Comparison of ENCODE assay signal across 21 mouse cellular contexts in the genomic region with DNA sequence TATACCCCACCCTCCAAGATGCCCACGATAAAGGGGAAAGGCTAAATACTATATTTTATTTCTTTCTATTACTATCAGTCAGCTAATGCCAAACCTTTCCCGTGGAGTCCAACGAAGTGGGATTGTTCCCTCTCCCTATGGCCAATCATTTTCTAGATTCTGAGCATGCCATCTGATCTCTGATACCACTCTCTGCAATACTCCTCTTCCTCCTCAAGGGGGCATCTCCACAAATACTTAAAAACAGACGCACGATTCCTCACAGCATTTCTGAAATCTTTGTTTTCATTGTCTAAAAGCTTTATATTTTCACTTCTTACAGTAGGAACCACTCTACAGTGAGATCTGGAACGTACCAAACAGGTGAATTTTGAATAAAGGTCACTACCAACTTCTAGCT.
"Had no signal": no experiment of that assay in that cellular context is flagged by ENCODE, and none has a peak within 500 bp of the region (broad histone marks: within the 10 kb centered on the region; RNA-seq: fewer than 3 reads in every experiment).

No protein-coding gene starts in this region.

- DNase-seq: gastrocnemius, postnatal 14 days; gastrocnemius, postnatal 36 days; heart, adult 11 months; heart, adult 2 months; heart, postnatal 14 days; heart, postnatal 36 days; kidney, adult 11 months; kidney, adult 8-10 months; kidney, postnatal 14 days; kidney, postnatal 36 days; layer of hippocampus, postnatal 36 days had no signal

- H3K9me3 ChIP-seq: heart, embryonic 13.5 days; heart, embryonic 15.5 days; hindbrain, embryonic 13.5 days; hindbrain, embryonic 15.5 days; limb, embryonic 13.5 days; limb, embryonic 15.5 days; liver, embryonic 12.5 days had no signal

- H3K4me3 ChIP-seq: heart, adult 2 months; heart, embryonic 13.5 days; heart, embryonic 15.5 days; hindbrain, embryonic 13.5 days; hindbrain, embryonic 15.5 days; limb, embryonic 13.5 days; limb, embryonic 15.5 days; liver, embryonic 12.5 days had no signal

- H3K27ac ChIP-seq: heart, adult 2 months; heart, embryonic 13.5 days; heart, embryonic 15.5 days; hindbrain, embryonic 13.5 days; hindbrain, embryonic 15.5 days; hindbrain, postnatal 0 days; kidney, postnatal 0 days; limb, embryonic 13.5 days; limb, embryonic 15.5 days; liver, embryonic 12.5 days had no signal

- H3K4me1 ChIP-seq: heart, embryonic 13.5 days; heart, embryonic 15.5 days; hindbrain, embryonic 13.5 days; hindbrain, embryonic 15.5 days; limb, embryonic 13.5 days; limb, embryonic 15.5 days; liver, embryonic 12.5 days had no signal

- H3K36me3 ChIP-seq: heart, embryonic 13.5 days; heart, embryonic 15.5 days; hindbrain, embryonic 13.5 days; hindbrain, embryonic 15.5 days; limb, embryonic 13.5 days; limb, embryonic 15.5 days; liver, embryonic 12.5 days had no signal

- ATAC-seq: intestine, embryonic 16.5 days; liver, embryonic 12.5 days had no signal

- H3K27me3 ChIP-seq: heart, embryonic 13.5 days; heart, embryonic 15.5 days; hindbrain, embryonic 13.5 days; hindbrain, embryonic 15.5 days; limb, embryonic 13.5 days; limb, embryonic 15.5 days; liver, embryonic 12.5 days had no signal
